Mouse (Mus musculus) cerebellum, adult 2 months (tissue): ENCODE results near the gene Spns1.

Experiments used
- CTCF ChIP-seq: fragments of 200-500 bp; IDR thresholded peaks from 2 replicates; pipeline ENCODE4 v1.5.1; 2011; ENCODE audit warnings: low read depth, mild to moderate bottlenecking, control low read depth, low read length, moderate library complexity, borderline replicate concordance; ENCODE audit not compliant: insufficient read depth
- POLR2A ChIP-seq: fragments of 200-500 bp; IDR thresholded peaks from 2 replicates; pipeline ENCODE4 v1.6.1; 2011; ENCODE audit warnings: low read length, control low read depth, borderline replicate concordance; ENCODE audit not compliant: insufficient read depth

GRCm38 (mm10) chr7:126376903-126377277 is 360 bp downstream of the Spns1 start:
- TF ChIP-seq CTCF: no peak
- TF ChIP-seq POLR2A: no peak
